12 mouse cellular contexts compared by ENCODE assay signal in the genomic region with DNA sequence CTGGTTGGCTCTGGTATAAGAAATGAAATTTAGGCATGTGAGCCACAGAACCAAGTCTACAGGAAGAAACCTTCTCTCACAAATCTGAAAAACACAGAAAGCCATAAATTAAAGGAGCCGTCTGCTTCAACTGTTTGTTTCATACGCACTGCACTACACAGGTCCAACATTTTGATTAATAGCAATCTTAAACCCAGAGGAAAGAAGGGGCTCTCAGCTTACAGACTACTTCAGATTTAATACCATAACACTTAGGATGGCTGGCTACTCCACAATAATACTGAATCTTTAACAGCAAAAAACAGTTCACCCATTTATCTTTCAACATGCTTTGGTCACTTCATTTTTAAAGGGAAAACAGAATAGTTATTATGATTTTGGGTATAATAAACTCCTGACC.
"Had no signal": no experiment of that assay in that cellular context is flagged by ENCODE, and none has a peak within 500 bp of the region (broad histone marks: within the 10 kb centered on the region; RNA-seq: fewer than 3 reads in every experiment).

No protein-coding gene starts in this region.

- H3K27ac ChIP-seq: liver, embryonic 15.5 days; midbrain, embryonic 10.5 days; midbrain, embryonic 15.5 days; neural tube, embryonic 12.5 days had no signal

- H3K9ac ChIP-seq: liver, embryonic 15.5 days; midbrain, embryonic 15.5 days; neural tube, embryonic 12.5 days had no signal

- H3K4me2 ChIP-seq: liver, embryonic 11.5 days; liver, embryonic 15.5 days; midbrain, embryonic 15.5 days; neural tube, embryonic 12.5 days had no signal

- H3K4me3 ChIP-seq: liver, embryonic 15.5 days; midbrain, embryonic 10.5 days; midbrain, embryonic 15.5 days; neural tube, embryonic 12.5 days had no signal

- DNase-seq: kidney, postnatal 10 days; lung, adult 2 months; lung, postnatal 36 days; thymus, adult 18-20 months; thymus, postnatal 25 days had no signal

- H3K4me1 ChIP-seq: midbrain, embryonic 10.5 days; midbrain, embryonic 15.5 days; neural tube, embryonic 12.5 days had no signal

- H3K9me3 ChIP-seq: liver, embryonic 15.5 days; midbrain, embryonic 10.5 days; midbrain, embryonic 15.5 days; neural tube, embryonic 12.5 days had no signal

- ATAC-seq: intestine, embryonic 16.5 days; lung, postnatal 0 days; midbrain, embryonic 15.5 days had no signal

- H3K36me3 ChIP-seq: liver, embryonic 15.5 days had no signal

- H3K27me3 ChIP-seq: liver, embryonic 15.5 days; midbrain, embryonic 15.5 days; neural tube, embryonic 12.5 days had no signal
